Mouse (Mus musculus): ENCODE results near the gene Tesmin.

Tesmin gene

GRCm38 (mm10) chr19:3441092-3441491, 52.4 kb downstream of the Tesmin start:
- DNase-seq (ENCODE audit: low spot score), result no peak

DNA sequence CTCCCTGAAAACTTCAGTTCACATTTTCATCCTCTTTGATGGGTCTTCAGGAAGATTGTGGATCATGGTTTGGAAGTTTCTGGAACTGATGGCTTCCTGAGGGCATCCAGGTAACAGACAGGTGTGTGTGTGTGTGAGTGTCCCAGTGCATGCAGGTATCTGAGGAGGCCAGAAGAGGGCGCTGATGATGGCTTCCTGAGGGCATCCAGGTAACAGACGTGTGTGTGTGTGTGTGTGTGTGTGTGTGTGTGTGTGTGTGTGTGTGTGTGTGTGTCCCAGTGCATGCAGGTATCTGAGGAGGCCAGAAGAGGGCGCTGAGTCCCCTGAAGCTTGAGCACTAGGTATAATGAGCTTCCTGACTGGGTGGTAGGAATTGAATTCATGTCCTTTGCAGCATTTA, 58.7 kb downstream of the Tesmin start:
- DNase-seq (ENCODE audit: low spot score), result no peak

GRCm38 (mm10) chr19:3449248-3449647, 60.6 kb downstream of the Tesmin start:
- no peak for DNase-seq (ENCODE audit: low spot score)

- DNase-seq (ENCODE audit: low spot score), result no peak
Observed at GRCm38 (mm10) chr19:3450714-3451113, 62.1 kb downstream of the Tesmin start.

- DNase-seq (ENCODE audit: low spot score), result peak; percentile 44
Observed at GRCm38 (mm10) chr19:3451170-3451569, 62.5 kb downstream of the Tesmin start.

- DNase-seq (ENCODE audit: low spot score), result no peak
Observed at GRCm38 (mm10) chr19:3451649-3452048, 63.0 kb downstream of the Tesmin start.
